Mouse (Mus musculus) forebrain, embryonic 12.5 days (tissue): Measurements from ENCODE around the gene Atn1. TPM values are rescaled to one million over a fixed set of nuclear protein-coding genes. Genes with fewer than 3 reads are reported as not detected.

Experiments used
- ATAC-seq: fragments of 200-750 bp; cut with Nextera tagmentation; 2 replicates; pipeline ENCODE4 v1.8.0; 2017; ENCODE audit warnings: moderate TSS enrichment; ENCODE audit not compliant: low FRiP score
- H3K27ac ChIP-seq: fragments of 300-500 bp; sonication (generic); 2 replicates; pipeline ENCODE4 v1.5.1; 2016; ENCODE audit warnings: mild to moderate bottlenecking
- H3K27me3 ChIP-seq: fragments of 300-500 bp; sonication (generic); 2 replicates; pipeline ENCODE4 v1.6.1; 2016; ENCODE audit warnings: mild to moderate bottlenecking
- H3K36me3 ChIP-seq: fragments of 300-500 bp; sonication (generic); replicated peaks from 2 replicates; pipeline ENCODE4 v1.6.1; 2016; ENCODE audit warnings: mild to moderate bottlenecking
- H3K4me1 ChIP-seq: fragments of 300-500 bp; sonication (generic); 2 replicates; pipeline ENCODE4 v1.6.1; 2016
- H3K4me2 ChIP-seq: fragments of 300-500 bp; sonication (generic); 2 replicates; pipeline ENCODE4 v1.6.1; 2016; ENCODE audit warnings: mild to moderate bottlenecking, moderate library complexity
- H3K4me3 ChIP-seq: fragments of 300-500 bp; sonication (generic); replicated peaks from 2 replicates; pipeline ENCODE4 v1.5.1; 2016; ENCODE audit warnings: mild to moderate bottlenecking
- H3K9ac ChIP-seq: fragments of 300-500 bp; sonication (generic); 2 replicates; pipeline ENCODE4 v1.6.1; 2016; ENCODE audit warnings: mild to moderate bottlenecking
- H3K9me3 ChIP-seq: fragments of 300-500 bp; sonication (generic); 2 replicates; pipeline ENCODE4 v1.6.1; 2016
- WGBS: fragments of 180-500 bp; shearing (Covaris S2); methylation state at CpG from one replicate; pipeline ENCODE4 v1.1.7; 2016; 5-methylcytosine and 5-hydroxymethylcytosine counted together
- microRNA counts: library from miRNA; unstranded; fragments of <30 nt; microRNA quantifications from one replicate; lab custom pipeline; 2017
- microRNA-seq: library from miRNA; unstranded; fragments of <30 nt; microRNA quantifications from one replicate; pipeline ENCODE4, GENCODE M21; 2017
- polyA plus RNA-seq: library from polyadenylated mRNA; unstranded; fragments of >200 nt; fragmentation: Nextera tagmentation; extraction: Ambion mirVana; gene quantifications from 2 replicates; pipeline ENCODE4 v1.2.1, GENCODE M21; 2016

Atn1 gene
- polyA plus RNA-seq, 1 experiment from 2014 or later: 17.6 TPM

DNA sequence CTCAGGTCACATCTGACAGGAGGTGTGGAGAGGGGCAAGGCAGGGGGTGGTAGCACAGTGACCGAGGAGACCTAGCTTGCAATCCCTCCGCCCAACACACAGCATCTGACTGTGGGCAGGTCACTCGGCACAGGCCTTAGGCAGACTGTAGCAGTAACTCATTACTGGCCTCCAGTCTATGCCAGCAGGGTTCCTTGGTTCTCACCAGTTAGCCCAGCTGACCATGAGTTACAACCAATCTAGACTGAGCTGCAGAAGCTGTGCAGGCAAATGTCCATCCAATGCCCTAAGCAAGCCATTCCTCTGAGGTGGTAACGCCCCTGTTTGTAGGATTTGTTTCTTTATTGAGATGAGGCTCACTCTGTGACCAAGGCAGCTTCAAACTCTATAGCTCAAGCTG is 57.0 kb downstream of the Atn1 start:
- Histone ChIP-seq H3K27me3 (no peaks in the 10 kb centered on the region), H3K27ac (no peak overlapping the region), H3K36me3 (peaks cover 55% of the 10 kb centered on the region), H3K9me3 (no peaks in the 10 kb centered on the region), H3K4me3 (no peak overlapping the region), H3K9ac (no peak overlapping the region), H3K4me1 (0 out of 2 replicates have a peak, but pooled peaks cover 4% of the 10 kb centered on the region), H3K4me2 (no peak overlapping the region)
- ATAC-seq: no peak
- 90% methylated on average over 4 of the region's 4 CpGs for WGBS

DNA sequence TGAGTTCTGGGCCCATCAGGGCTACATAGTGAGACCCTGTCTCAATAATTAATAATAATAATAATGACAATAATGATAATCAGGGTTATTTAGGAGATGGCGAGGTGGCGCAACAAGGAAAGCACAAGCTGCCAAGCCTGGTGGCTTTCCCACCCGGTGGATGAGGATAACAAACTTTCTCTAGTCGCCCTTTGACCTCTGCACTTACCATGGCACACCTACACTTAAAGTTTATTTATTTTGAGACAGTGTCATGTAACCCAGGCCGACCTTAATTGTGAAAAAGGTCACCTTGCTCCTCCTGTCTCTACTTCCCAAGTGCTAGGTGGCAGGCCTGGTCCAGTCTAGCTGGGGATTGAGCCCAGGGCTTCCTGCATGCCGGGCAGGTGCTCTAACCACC is 57.6 kb downstream of the Atn1 start:
- no peak overlapping the region for H3K4me2 ChIP-seq
- no peak overlapping the region for H3K9ac ChIP-seq
- no peak overlapping the region for H3K27ac ChIP-seq
- H3K4me1 ChIP-seq: 0 out of 2 replicates have a peak, but pooled peaks cover 4% of the 10 kb centered on the region
- ATAC-seq: no peak
- H3K27me3 ChIP-seq: no peaks in the 10 kb centered on the region
- H3K4me3 ChIP-seq: no peak overlapping the region
- 87% methylated on average over 6 of the region's 6 CpGs for WGBS
- no peaks in the 10 kb centered on the region for H3K9me3 ChIP-seq
- H3K36me3 ChIP-seq: peaks cover 49% of the 10 kb centered on the region

DNA sequence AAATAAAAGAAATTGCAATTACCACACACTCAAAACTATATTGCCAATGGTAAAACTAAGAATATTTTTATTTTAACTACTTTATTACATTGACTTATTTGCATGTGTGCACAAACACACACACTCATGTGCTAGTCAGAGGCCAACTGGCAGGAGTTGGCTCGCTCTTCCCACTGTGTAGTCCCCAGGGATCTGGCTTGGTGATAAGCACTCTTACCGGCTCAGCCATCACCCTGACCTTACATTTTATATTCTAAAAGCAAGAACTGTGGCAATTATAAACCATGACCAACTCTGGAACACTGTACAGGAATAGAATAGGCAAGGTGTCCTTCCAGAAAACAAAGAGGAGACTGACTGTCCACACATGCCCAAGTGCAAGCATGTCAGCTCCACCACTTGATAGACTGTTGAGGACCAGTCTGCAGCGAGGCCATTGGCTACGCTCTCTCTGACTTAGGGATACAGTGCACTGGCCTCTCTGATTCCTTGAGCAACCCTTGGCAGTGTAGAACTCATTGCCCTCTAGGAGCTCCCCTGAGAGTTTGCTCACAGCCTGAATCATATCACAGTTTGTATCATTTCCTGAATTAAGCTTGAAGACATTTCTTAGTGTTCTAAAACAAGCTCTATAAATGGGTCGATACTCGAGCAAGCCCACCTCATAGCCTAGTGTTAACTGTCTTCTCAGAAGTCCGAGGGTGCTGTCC is 59.7 kb downstream of the Atn1 start:
- ATAC-seq: no peak

GRCm38 (mm10) chr6:124694166-124694955 is 62.0 kb downstream of the Atn1 start:
- Histone ChIP-seq H3K27me3 (no peaks in the 10 kb centered on the region), H3K27ac (no peak overlapping the region), H3K4me3 (no peak overlapping the region), H3K9ac (no peak overlapping the region), H3K9me3 (no peaks in the 10 kb centered on the region), H3K36me3 (peaks cover 6% of the 10 kb centered on the region), H3K4me1 (0 out of 2 replicates have a peak, but pooled peaks cover 4% of the 10 kb centered on the region), H3K4me2 (no peak overlapping the region)
- no peak; the same call in 1 of the 2 replicates for ATAC-seq
- 86% methylated on average over 15 of the region's 15 CpGs for WGBS

More for the DNA sequence above, 59.7 kb downstream of the Atn1 start:
- Histone ChIP-seq H3K9me3 (no peaks in the 10 kb centered on the region), H3K27me3 (no peaks in the 10 kb centered on the region), H3K27ac (no peak overlapping the region), H3K4me3 (no peak overlapping the region), H3K4me1 (0 out of 2 replicates have a peak, but pooled peaks cover 4% of the 10 kb centered on the region), H3K9ac (no peak overlapping the region), H3K4me2 (no peak overlapping the region), H3K36me3 (peaks cover 28% of the 10 kb centered on the region)
- WGBS: 95% methylated on average over 7 of the region's 7 CpGs

GRCm38 (mm10) chr6:124693243-124693981 is 62.9 kb downstream of the Atn1 start:
- Histone ChIP-seq H3K4me3 (no peak overlapping the region), H3K9ac (no peak overlapping the region), H3K4me1 (0 out of 2 replicates have a peak, but pooled peaks cover 4% of the 10 kb centered on the region), H3K36me3 (no peaks in the 10 kb centered on the region), H3K9me3 (no peaks in the 10 kb centered on the region), H3K4me2 (no peak overlapping the region), H3K27me3 (no peaks in the 10 kb centered on the region), H3K27ac (no peak overlapping the region)
- ATAC-seq: no peak
- 82% methylated on average over 15 of the region's 15 CpGs for WGBS

MicroRNAs within 50 kb of the gene (microRNA counts, 519-probe panel; counts per million panel counts)
- microRNA mmu-miR-141 (lab: Ali Mortazavi, UCI): 2,089 counts per million, percentile 10 among the panel's probes with 10 or more counts
- 5,053 counts per million, percentile 65 among the panel's probes with 10 or more counts for microRNA mmu-miR-200c (lab: Ali Mortazavi, UCI)

Small RNA genes within 50 kb of the gene (microRNA-seq; reads per million reads assigned to microRNA genes)
- 197 reads per million, percentile 58 among the genes with 10 or more reads in this experiment for gene Mir141
- gene Mir200c: 1,199 reads per million, percentile 79 among the genes with 10 or more reads in this experiment

Other genes with a start within 250 kb of the Atn1 start
- 0.14 and 0.19 TPM in 2 replicates for gene C1ra, start 244.1 kb downstream of the Atn1 start, polyA plus RNA-seq
- 0.18 and 0.28 TPM in 2 replicates for gene C1s1, start 214.2 kb downstream of the Atn1 start, polyA plus RNA-seq
- not detected in 2 replicates for gene C1rb, start 186.2 kb downstream of the Atn1 start, polyA plus RNA-seq
- gene C1s2, start 120.4 kb downstream of the Atn1 start, polyA plus RNA-seq: 0.08 TPM in 2 replicates
- 28.1 and 35.0 TPM in 2 replicates for gene Lpcat3, start 93.5 kb downstream of the Atn1 start, polyA plus RNA-seq
- gene Emg1, start 44.3 kb downstream of the Atn1 start, polyA plus RNA-seq: 194 and 199 TPM in 2 replicates
- gene Phb2, start 44.2 kb downstream of the Atn1 start, polyA plus RNA-seq: 330 and 338 TPM in 2 replicates
- 5.4 and 6.1 TPM in 2 replicates for gene Ptpn6, start 17.8 kb downstream of the Atn1 start, polyA plus RNA-seq
- 550 and 568 TPM in 2 replicates for gene Grcc10, start 15.2 kb downstream of the Atn1 start, polyA plus RNA-seq
- gene Gm45234, start 503 bp downstream of the Atn1 start, polyA plus RNA-seq: not detected in 2 replicates
- 10.5 and 10.6 TPM in 2 replicates for gene Eno2, start 13.1 kb upstream of the Atn1 start, polyA plus RNA-seq
- gene Lrrc23, start 23.2 kb upstream of the Atn1 start, polyA plus RNA-seq: 3.3 and 4.0 TPM in 2 replicates
- gene Spsb2, start 52.1 kb upstream of the Atn1 start, polyA plus RNA-seq: 4.5 and 7.7 TPM in 2 replicates
- 559 and 592 TPM in 2 replicates for gene Tpi1, start 57.8 kb upstream of the Atn1 start, polyA plus RNA-seq
- 199 and 221 TPM in 2 replicates for gene Usp5, start 73.0 kb upstream of the Atn1 start, polyA plus RNA-seq
- gene Cdca3, start 73.0 kb upstream of the Atn1 start, polyA plus RNA-seq: 233 and 244 TPM in 2 replicates
- gene Gnb3, start 83.8 kb upstream of the Atn1 start, polyA plus RNA-seq: 0.67 and 1.1 TPM in 2 replicates
- 15.0 and 19.8 TPM in 2 replicates for gene P3h3, start 101.2 kb upstream of the Atn1 start, polyA plus RNA-seq
- gene Gpr162, start 107.5 kb upstream of the Atn1 start, polyA plus RNA-seq: 9.9 and 10.2 TPM in 2 replicates
- gene Cd4, start 131.7 kb upstream of the Atn1 start, polyA plus RNA-seq: 0.12 and 0.14 TPM in 2 replicates
- 2.0 and 3.0 TPM in 2 replicates for gene Lag3, start 155.2 kb upstream of the Atn1 start, polyA plus RNA-seq
- gene Ptms, start 163.6 kb upstream of the Atn1 start, polyA plus RNA-seq: 516 and 526 TPM in 2 replicates
- gene Mlf2, start 174.9 kb upstream of the Atn1 start, polyA plus RNA-seq: 445 and 449 TPM in 2 replicates
- gene Cops7a, start 209.0 kb upstream of the Atn1 start, polyA plus RNA-seq: 104 and 110 TPM in 2 replicates
- gene Pianp, start 240.2 kb upstream of the Atn1 start, polyA plus RNA-seq: 6.9 and 8.2 TPM in 2 replicates